Mouse (Mus musculus) CH12.LX (cell line): ENCODE data around the gene Gas7.

Source experiments
- CTCF ChIP-seq, 2 experiments: IDR thresholded peaks in 1 of 2; conservative IDR thresholded peaks in 1 of 2; 2 replicates each; pipeline ENCODE4 v1.5.1; 2011 to 2012; ENCODE audit warnings: low read depth in 2 of 2, low read length in 2 of 2, improper control_type of control experiment in 1 of 2, inconsistent platforms in 1 of 2, mild to moderate bottlenecking in 1 of 2, moderate library complexity in 1 of 2
- ELF1 ChIP-seq: IDR thresholded peaks from 2 replicates; pipeline ENCODE4 v1.6.1; 2014; ENCODE audit warnings: low read depth, mild to moderate bottlenecking, inconsistent platforms, low read length, improper control_type of control experiment
- MEF2A ChIP-seq: IDR thresholded peaks from 2 replicates; pipeline ENCODE4 v1.6.1; 2014; ENCODE audit warnings: low read depth, mild to moderate bottlenecking, inconsistent platforms, low read length, improper control_type of control experiment, borderline replicate concordance
- MYC ChIP-seq: IDR thresholded peaks from 2 replicates; pipeline ENCODE4 v1.6.1; 2011; ENCODE audit warnings: low read depth, mild to moderate bottlenecking, improper control_type of control experiment, low read length
- NRF1 ChIP-seq: IDR thresholded peaks from 2 replicates; pipeline ENCODE4 v1.6.1; 2014; ENCODE audit warnings: low read depth, mild to moderate bottlenecking, inconsistent platforms, low read length, improper control_type of control experiment, moderate library complexity
- POLR2A ChIP-seq: IDR thresholded peaks from 2 replicates; pipeline ENCODE4 v1.6.1; 2011; ENCODE audit warnings: low read depth, mild to moderate bottlenecking, improper control_type of control experiment, low read length
- RCOR1 ChIP-seq: conservative IDR thresholded peaks from 2 replicates; pipeline ENCODE4 v1.6.1; 2012; ENCODE audit warnings: low read depth, mild to moderate bottlenecking, inconsistent platforms, low read length, improper control_type of control experiment
- UBTF ChIP-seq: IDR thresholded peaks from 2 replicates; pipeline ENCODE4 v1.6.1; 2012; ENCODE audit warnings: low read depth, mild to moderate bottlenecking, inconsistent platforms, low read length, improper control_type of control experiment, moderate library complexity
- USF2 ChIP-seq: conservative IDR thresholded peaks from 2 replicates; pipeline ENCODE4 v1.6.1; 2011; ENCODE audit warnings: low read depth, low read length, improper control_type of control experiment
- ZC3H11A ChIP-seq: IDR thresholded peaks from 2 replicates; pipeline ENCODE4 v1.6.1; 2012; ENCODE audit warnings: low read depth, mild to moderate bottlenecking, inconsistent platforms, low read length, improper control_type of control experiment

GRCm38 (mm10) chr11:67648651-67649407, 193.6 kb downstream of the Gas7 start:
- TF ChIP-seq NRF1 (no peak), POLR2A (no peak), CTCF (conservative IDR thresholded peaks at IDR 0.05 in 1 of 2, IDR thresholded peaks at IDR 0.05 in 1 of 2; ENCODE audit: low read depth in 2 of 2, low read length in 2 of 2) (no peak), MYC (no peak), RCOR1 (no peak), ELF1 (no peak), MEF2A (no peak), UBTF (no peak), ZC3H11A (no peak), USF2 (no peak)
